Mouse (Mus musculus): ENCODE measurements at regions not wholly inside any gene's neighbourhood (a gene's known extent, or its start where the extent isn't known, plus 50 kb on each side); places are given as distances from the start of the nearest gene placed in this dataset.

DNA sequence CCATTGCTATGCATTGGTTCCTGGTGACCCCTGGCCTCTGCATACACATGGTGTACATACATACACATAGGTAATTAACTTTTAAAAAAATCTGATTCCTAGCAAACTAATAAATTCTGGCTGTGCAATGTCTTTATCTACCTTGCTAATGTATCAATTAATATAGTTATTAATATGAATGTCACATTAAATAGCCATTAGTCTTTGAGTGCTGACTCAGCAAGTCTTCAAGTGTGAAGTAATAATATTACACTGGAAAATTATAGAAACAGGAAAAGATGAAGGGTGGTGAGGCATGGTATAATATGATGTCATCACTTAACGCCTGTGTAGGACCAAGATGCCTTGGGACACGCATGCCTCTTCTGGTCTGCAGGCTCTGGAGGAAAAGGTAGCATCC is 126.5 kb upstream of the Krr1 start:
- 90% methylated on average over 2 of the region's 2 CpGs for WGBS

DNA sequence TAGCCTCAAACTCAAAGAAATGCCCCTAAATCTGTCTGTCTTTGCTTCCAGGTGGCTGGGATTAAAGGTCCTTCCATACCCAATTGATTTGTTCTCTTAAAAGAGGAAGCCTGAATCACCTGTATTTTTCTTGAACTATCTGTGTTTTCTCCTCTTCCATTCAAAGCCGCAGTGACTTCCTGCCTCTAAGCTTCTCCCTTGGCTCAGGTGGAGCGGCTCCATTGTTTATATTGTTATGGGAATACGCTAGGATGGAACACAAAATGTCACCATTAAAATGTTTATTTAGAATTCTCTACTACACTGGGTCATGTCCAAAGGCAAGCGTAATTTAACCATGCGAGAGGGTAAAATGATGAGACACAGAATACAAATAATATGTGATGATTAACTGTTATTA is 118.2 kb upstream of the Krr1 start:
- peak; percentile 14 for DNase-seq
- Histone ChIP-seq H3K4me3 (ENCODE audit: low read depth, low read length) (no peak overlapping the region), H3K9me3 (ENCODE audit: low read depth, low read length) (no peaks in the 10 kb centered on the region), H3K27me3 (ENCODE audit: insufficient read depth, low read length) (no peaks in the 10 kb centered on the region), H3K9ac (no peak overlapping the region), H3K27ac (ENCODE audit: low read depth) (no peak overlapping the region), H3K4me1 (ENCODE audit: insufficient read depth) (no peaks in the 10 kb centered on the region), H3K4me2 (no peak overlapping the region), H3K36me3 (ENCODE audit: insufficient read depth) (no peaks in the 10 kb centered on the region)
- WGBS: 58% methylated on average over 5 of the region's 5 CpGs
- no peak for TF ChIP-seq CTCF (IDR thresholded peaks at IDR 0.05; ENCODE audit: low read depth)
- no peak for ATAC-seq (ENCODE audit: insufficient read depth)

More for the DNA sequence above, 126.5 kb upstream of the Krr1 start:
- Histone ChIP-seq H3K9ac (no peak overlapping the region), H3K27me3 (ENCODE audit: insufficient read depth, low read length) (no peaks in the 10 kb centered on the region), H3K27ac (ENCODE audit: low read depth) (no peak overlapping the region), H3K4me3 (ENCODE audit: low read depth, low read length) (no peak overlapping the region), H3K36me3 (ENCODE audit: insufficient read depth) (no peaks in the 10 kb centered on the region), H3K4me2 (no peak overlapping the region), H3K9me3 (ENCODE audit: low read depth, low read length) (no peaks in the 10 kb centered on the region), H3K4me1 (ENCODE audit: insufficient read depth) (peaks cover 3% of the 10 kb centered on the region; the same call in 1 of the 2 replicates)
- no peak for TF ChIP-seq CTCF (IDR thresholded peaks at IDR 0.05; ENCODE audit: low read depth)
- DNase-seq (no peak), ATAC-seq (ENCODE audit: insufficient read depth) (no peak)

DNA sequence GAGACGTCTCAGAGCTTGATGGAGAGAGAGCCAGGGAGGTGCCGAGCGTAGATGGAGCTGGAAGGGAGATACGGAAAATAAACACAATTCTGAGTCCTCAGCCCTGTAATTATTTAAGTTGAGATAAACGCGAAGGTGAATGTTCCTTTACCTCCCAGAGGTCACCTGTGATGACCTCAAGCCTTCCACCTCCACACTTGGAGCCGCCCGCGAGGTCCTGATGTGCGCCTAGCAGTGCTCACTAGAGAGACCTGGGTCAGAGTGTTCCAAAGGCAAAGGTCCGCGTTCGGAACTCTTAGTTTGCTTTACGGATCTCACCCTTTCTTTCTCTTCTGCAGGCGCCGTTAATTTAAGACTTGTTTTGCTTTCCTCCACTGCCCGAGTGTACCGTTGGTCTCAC is 117.0 kb upstream of the Krr1 start:
- no peak for TF ChIP-seq CTCF (IDR thresholded peaks at IDR 0.05; ENCODE audit: low read depth)
- Histone ChIP-seq H3K4me3 (ENCODE audit: low read depth, low read length) (no peak overlapping the region), H3K9ac (no peak overlapping the region), H3K4me2 (no peak overlapping the region), H3K9me3 (ENCODE audit: low read depth, low read length) (no peaks in the 10 kb centered on the region), H3K27me3 (ENCODE audit: insufficient read depth, low read length) (no peaks in the 10 kb centered on the region), H3K4me1 (ENCODE audit: insufficient read depth) (no peaks in the 10 kb centered on the region), H3K27ac (ENCODE audit: low read depth) (no peak overlapping the region), H3K36me3 (ENCODE audit: insufficient read depth) (no peaks in the 10 kb centered on the region)
- ATAC-seq (ENCODE audit: insufficient read depth) (no peak), DNase-seq (no peak)
- 74% methylated on average over 18 of the region's 18 CpGs for WGBS

DNA sequence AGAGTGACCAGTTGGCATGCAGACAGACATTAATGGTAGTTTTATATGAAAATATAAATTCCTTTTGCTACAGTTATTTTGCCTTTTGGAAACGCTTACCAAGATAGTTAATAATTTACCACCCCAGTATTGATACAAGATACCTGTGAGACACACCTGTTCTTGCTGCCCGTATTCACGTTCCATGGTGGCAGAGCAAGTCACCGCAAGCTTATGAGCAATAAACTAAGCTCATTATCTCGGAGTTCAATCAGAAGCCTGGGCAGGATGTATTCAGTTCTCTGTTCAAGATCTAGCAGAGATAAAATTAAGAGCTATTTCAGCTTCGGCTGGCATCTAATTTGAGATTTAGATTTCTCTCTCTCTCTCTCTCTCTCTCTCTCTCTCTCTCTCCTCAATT is 114.1 kb upstream of the Krr1 start:
- no peaks in the 10 kb centered on the region; the same call in 1 of the 2 replicates for H3K9me3 ChIP-seq (ENCODE audit: low read depth, low read length)
- no peaks in the 10 kb centered on the region for H3K4me1 ChIP-seq (ENCODE audit: insufficient read depth)
- no peak for DNase-seq
- H3K27me3 ChIP-seq (ENCODE audit: insufficient read depth, low read length): no peaks in the 10 kb centered on the region
- no peak overlapping the region for H3K9ac ChIP-seq
- H3K4me2 ChIP-seq: no peak overlapping the region
- ATAC-seq (ENCODE audit: insufficient read depth): no peak
- H3K27ac ChIP-seq (ENCODE audit: low read depth): no peak overlapping the region
- no peak for TF ChIP-seq CTCF (IDR thresholded peaks at IDR 0.05; ENCODE audit: low read depth)
- H3K36me3 ChIP-seq (ENCODE audit: insufficient read depth): no peaks in the 10 kb centered on the region
- 63% methylated on average over 6 of the region's 6 CpGs for WGBS
- no peak overlapping the region for H3K4me3 ChIP-seq (ENCODE audit: low read depth, low read length)

DNA sequence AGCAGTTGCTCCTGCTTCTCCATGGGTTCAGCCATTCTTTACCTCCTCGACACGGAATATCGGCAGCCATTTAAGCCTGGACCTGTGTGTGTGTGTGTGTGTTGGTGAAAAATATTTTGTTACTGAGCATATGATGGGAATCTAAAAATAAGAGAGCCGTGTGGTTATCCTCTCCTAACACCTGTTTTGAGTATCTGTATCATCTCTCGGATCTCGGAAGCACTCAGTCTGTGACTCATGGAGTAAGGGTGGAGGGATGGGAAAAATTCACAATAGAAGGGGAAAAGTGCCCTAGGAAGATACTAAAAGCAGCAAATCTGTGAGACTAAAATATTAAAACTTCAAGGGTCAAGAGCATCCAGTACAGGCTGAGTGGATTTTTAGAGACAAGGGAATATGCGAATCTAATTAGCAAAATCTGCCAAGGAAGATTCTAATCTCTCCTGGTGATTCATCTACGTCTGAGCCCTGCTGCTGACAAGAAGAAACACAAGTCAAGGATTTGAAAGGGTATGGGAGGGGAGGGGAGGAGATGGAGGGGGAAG is 107.1 kb upstream of the Krr1 start:
- Histone ChIP-seq H3K9me3 (ENCODE audit: low read depth, low read length) (no peaks in the 10 kb centered on the region; the same call in 1 of the 2 replicates), H3K27me3 (ENCODE audit: insufficient read depth, low read length) (no peaks in the 10 kb centered on the region), H3K9ac (no peak overlapping the region), H3K4me1 (ENCODE audit: insufficient read depth) (no peaks in the 10 kb centered on the region), H3K4me3 (ENCODE audit: low read depth, low read length) (no peak overlapping the region), H3K4me2 (no peak overlapping the region), H3K27ac (ENCODE audit: low read depth) (no peak overlapping the region), H3K36me3 (ENCODE audit: insufficient read depth) (no peaks in the 10 kb centered on the region)
- no peak for DNase-seq
- no peak for TF ChIP-seq CTCF (IDR thresholded peaks at IDR 0.05; ENCODE audit: low read depth)
- 68% methylated on average over 8 of the region's 8 CpGs for WGBS
- ATAC-seq (ENCODE audit: insufficient read depth): no peak

DNA sequence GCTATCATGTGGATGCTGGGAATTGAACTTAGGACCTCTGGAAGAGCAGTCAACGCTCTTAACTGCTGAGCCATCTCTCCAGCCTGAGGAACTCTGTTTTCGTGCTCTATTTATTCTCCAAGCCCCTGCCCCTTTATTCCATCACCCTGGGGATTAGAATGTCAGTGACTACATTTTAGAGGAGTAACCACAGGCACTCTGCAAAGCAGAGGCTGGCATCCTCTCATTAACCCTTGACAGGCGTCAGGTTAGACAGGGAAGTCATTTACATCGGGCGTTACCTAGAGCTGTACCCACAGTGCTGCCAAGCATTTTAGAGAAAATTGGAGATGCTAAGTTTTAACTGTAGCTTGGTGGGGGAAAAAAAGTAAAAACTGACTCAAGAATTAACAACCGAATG is 105.4 kb upstream of the Krr1 start:
- H3K27me3 ChIP-seq (ENCODE audit: insufficient read depth, low read length): no peaks in the 10 kb centered on the region
- no peak overlapping the region for H3K9ac ChIP-seq
- no peaks in the 10 kb centered on the region for H3K4me1 ChIP-seq (ENCODE audit: insufficient read depth)
- DNase-seq (no peak), ATAC-seq (ENCODE audit: insufficient read depth) (no peak)
- WGBS: 60% methylated on average over 6 of the region's 6 CpGs
- no peaks in the 10 kb centered on the region for H3K36me3 ChIP-seq (ENCODE audit: insufficient read depth)
- H3K4me2 ChIP-seq: no peak overlapping the region
- H3K27ac ChIP-seq (ENCODE audit: low read depth): no peak overlapping the region
- no peaks in the 10 kb centered on the region for H3K9me3 ChIP-seq (ENCODE audit: low read depth, low read length)
- H3K4me3 ChIP-seq (ENCODE audit: low read depth, low read length): no peak overlapping the region
- TF ChIP-seq CTCF (IDR thresholded peaks at IDR 0.05; ENCODE audit: low read depth): no peak

DNA sequence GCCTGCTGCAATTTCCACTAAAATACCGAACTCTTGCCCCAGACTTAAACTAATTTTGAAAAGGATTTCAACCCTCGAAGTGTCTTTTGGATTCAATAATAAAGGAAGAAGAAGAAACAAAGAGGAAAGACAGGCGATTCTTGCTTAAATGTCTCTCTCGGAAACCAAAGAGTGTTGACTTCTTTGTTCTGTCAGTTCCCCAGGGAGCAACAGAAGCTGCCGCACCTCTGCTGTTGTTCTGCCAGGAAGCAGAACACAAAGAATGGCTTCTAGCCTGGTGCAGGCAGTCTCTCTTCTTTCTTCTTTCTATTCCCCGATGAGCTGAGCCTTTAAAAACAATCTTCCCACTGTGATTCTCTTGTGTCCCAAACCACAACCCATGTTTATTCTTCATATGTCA is 104.9 kb upstream of the Krr1 start:
- DNase-seq (no peak), ATAC-seq (ENCODE audit: insufficient read depth) (no peak)
- Histone ChIP-seq H3K27ac (ENCODE audit: low read depth) (no peak overlapping the region), H3K9ac (no peak overlapping the region), H3K27me3 (ENCODE audit: insufficient read depth, low read length) (no peaks in the 10 kb centered on the region), H3K9me3 (ENCODE audit: low read depth, low read length) (no peaks in the 10 kb centered on the region), H3K36me3 (ENCODE audit: insufficient read depth) (no peaks in the 10 kb centered on the region), H3K4me2 (no peak overlapping the region), H3K4me1 (ENCODE audit: insufficient read depth) (no peaks in the 10 kb centered on the region), H3K4me3 (ENCODE audit: low read depth, low read length) (no peak overlapping the region)
- 33% methylated on average over 6 of the region's 6 CpGs for WGBS
- TF ChIP-seq CTCF (IDR thresholded peaks at IDR 0.05; ENCODE audit: low read depth): no peak

DNA sequence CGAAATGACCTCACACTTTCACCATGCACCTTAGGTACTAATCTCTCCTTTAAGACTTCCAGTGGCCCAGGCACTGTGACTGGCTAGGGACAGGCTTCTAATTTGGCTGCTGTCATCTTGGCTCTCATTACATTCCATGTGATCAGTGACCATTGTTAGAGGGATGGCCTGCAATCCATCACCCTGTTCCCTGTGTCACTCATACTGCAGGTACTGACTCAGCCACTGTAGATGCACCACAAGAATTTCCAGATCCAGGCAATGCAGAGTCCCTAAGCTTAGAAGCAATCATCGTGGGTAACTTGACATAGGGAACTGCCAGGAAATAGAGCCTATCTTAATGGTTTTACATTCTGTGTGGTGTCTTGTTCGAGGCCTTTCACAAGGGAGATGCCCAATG is 92.1 kb upstream of the Krr1 start:
- Histone ChIP-seq H3K9ac (no peak overlapping the region), H3K36me3 (ENCODE audit: insufficient read depth) (no peaks in the 10 kb centered on the region), H3K4me3 (ENCODE audit: low read depth, low read length) (no peak overlapping the region), H3K4me2 (no peak overlapping the region), H3K27me3 (ENCODE audit: insufficient read depth, low read length) (no peaks in the 10 kb centered on the region), H3K4me1 (ENCODE audit: insufficient read depth) (no peaks in the 10 kb centered on the region), H3K9me3 (ENCODE audit: low read depth, low read length) (no peaks in the 10 kb centered on the region), H3K27ac (ENCODE audit: low read depth) (no peak overlapping the region)
- DNase-seq (no peak), ATAC-seq (ENCODE audit: insufficient read depth) (no peak)
- TF ChIP-seq CTCF (IDR thresholded peaks at IDR 0.05; ENCODE audit: low read depth): no peak
- 78% methylated on average over 3 of the region's 3 CpGs for WGBS

Measured in lung, embryonic 14.5 days (tissue).